Mouse (Mus musculus): ENCODE data around the gene Vsnl1.

DNA sequence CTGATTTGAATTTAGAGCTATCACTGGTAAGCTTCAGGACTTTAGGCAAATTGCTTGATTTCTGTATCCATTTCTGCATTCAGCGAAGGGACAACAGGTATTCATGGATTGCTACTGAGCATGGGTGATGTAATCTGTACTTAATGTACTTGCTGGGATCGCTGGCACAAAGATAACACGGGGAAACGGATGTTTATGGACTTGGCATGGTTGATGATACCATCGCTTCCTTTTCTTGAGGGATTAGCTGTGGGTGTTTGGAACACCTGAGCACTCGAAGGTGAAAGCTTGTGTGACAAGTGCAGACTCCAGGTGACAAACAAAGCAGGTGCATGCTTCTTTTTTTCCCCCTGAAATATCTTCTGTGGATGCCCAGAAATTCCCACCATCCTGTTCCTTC lies 18.3 kb downstream of the Vsnl1 start:
- TF ChIP-seq CTCF (IDR thresholded peaks at IDR 0.05; ENCODE audit: low read depth, low read length) (no peak), POLR2A (IDR thresholded peaks at IDR 0.05; ENCODE audit: insufficient read depth, low read length) (no peak)

All from ES-Bruce4 (cell line).